Mouse (Mus musculus): ENCODE data around the gene Cux1. TPM values are rescaled to one million over a fixed set of nuclear protein-coding genes. Genes with fewer than 3 reads are reported as not detected.
"Not testable (repeated sequence)": the region's sequence is repeated elsewhere in the genome, so short reads cannot be mapped to it uniquely, and the experiment has no call there.

Cux1 gene
- total RNA-seq, 2 experiments from 2014 or later: 109 to 111 TPM

- no peak for DNase-seq (ENCODE audit: low spot score in 2 of 2)
Measured at GRCm38 (mm10) chr5:136212716-136213115, 354.6 kb downstream of the Cux1 start.

GRCm38 (mm10) chr5:136211341-136212102, 355.8 kb downstream of the Cux1 start:
- DNase-seq (ENCODE audit: low spot score in 2 of 2): not testable (repeated sequence)

GRCm38 (mm10) chr5:136210549-136210948, 356.7 kb downstream of the Cux1 start:
- no peak for DNase-seq (ENCODE audit: low spot score in 2 of 2)

GRCm38 (mm10) chr5:136201832-136202231, 365.5 kb downstream of the Cux1 start:
- peak in 1 of 2 experiments; percentile 52 for DNase-seq (ENCODE audit: low spot score in 2 of 2)

DNA sequence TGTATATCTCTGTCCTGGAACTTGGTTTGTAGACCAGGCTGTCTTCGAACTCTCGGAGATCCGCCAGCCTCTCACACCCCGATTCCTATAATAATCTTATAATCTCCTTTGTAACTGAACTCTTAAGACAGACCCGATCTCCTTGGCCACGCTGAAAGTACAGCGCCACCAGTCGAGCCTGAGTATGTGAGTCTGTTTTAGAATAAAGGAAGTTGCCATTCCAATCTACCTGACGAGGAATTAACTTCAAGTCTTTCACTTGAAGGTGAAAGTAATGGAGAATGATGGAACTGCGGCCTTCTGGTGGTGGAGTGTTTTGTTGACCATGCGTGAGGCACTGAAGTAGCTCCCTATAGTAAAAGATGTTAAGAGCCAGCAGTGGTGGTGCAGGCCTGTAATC, 367.8 kb downstream of the Cux1 start:
- no peak for DNase-seq (ENCODE audit: low spot score in 2 of 2)

DNA sequence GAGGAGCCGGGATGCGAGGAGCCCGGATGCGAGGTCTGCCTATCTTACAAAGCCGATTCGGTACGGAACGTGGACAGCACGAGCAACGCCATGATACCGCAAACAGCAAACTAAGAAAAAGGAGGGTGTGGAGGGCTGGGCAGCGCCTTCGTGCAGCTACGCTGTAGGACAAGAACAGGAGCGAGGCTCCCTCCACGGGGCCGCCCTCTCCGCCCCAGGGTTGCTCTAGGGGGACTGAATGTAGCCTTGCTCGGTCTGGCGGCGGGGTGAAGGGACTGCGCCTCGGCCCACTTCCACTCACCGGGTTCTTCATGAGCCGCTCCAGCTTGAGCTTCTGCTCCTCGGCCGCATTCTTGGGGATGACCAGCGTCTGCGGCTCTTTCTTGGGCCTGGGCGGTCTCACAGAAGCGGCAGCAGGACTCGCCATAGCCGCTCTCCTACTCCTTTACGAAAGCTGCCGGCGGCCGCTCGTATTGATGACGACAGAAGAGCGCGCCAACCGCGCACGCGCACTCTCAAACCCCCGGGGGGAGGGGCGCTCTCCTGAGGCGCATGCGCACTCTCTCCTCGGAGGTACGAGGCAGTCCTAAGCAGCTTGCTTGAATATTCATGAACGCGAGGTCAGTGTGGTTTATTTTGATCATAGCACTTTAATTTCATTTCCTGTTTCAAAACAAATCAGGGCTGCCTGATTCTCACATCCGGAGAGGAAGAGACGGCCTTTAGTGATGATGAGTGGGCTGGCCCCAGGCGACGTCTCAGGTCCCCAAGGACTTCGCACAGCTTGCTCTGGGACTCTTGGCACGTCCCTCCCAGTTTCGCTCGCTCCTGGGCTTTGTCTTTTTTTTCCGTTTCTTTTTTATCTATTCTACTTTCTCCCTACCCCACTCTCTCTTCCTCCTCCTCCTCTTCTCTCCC, 368.6 kb downstream of the Cux1 start, which contains the start of gene Prkrip1:
Gene Prkrip1, minus strand, starts transcription at position 490 of the 918 bp plus-strand sequence.
- peak; percentile 84 to 91 for DNase-seq (ENCODE audit: low spot score in 2 of 2)

Small RNAs within 50 kb of the gene (microRNA-seq; reads per million reads assigned to microRNA genes)
- gene Mir721: not detected

Other genes starting within 250 kb of the Cux1 start
- under 1 TPM in 1 of 2 experiments, not detected in 1; 0.65 TPM for gene Myl10, start 125.7 kb upstream of the Cux1 start, total RNA-seq (2021)

Measured in adrenal gland, postnatal 4 days (tissue).